Mouse (Mus musculus) lung, adult 2 months (tissue): ENCODE measurements around the gene Mog.

ENCODE experiments used
- CTCF ChIP-seq: fragments of 200-500 bp; IDR thresholded peaks from 2 replicates; pipeline ENCODE4 v1.5.1; 2011; ENCODE audit warnings: mild to moderate bottlenecking, low read length, control low read depth; ENCODE audit not compliant: insufficient read depth
- POLR2A ChIP-seq: fragments of 200-500 bp; IDR thresholded peaks from 2 replicates; pipeline ENCODE4 v1.6.1; 2011; ENCODE audit warnings: low read depth, mild to moderate bottlenecking, control low read depth, low read length, borderline replicate concordance; ENCODE audit errors: extremely low read depth

DNA sequence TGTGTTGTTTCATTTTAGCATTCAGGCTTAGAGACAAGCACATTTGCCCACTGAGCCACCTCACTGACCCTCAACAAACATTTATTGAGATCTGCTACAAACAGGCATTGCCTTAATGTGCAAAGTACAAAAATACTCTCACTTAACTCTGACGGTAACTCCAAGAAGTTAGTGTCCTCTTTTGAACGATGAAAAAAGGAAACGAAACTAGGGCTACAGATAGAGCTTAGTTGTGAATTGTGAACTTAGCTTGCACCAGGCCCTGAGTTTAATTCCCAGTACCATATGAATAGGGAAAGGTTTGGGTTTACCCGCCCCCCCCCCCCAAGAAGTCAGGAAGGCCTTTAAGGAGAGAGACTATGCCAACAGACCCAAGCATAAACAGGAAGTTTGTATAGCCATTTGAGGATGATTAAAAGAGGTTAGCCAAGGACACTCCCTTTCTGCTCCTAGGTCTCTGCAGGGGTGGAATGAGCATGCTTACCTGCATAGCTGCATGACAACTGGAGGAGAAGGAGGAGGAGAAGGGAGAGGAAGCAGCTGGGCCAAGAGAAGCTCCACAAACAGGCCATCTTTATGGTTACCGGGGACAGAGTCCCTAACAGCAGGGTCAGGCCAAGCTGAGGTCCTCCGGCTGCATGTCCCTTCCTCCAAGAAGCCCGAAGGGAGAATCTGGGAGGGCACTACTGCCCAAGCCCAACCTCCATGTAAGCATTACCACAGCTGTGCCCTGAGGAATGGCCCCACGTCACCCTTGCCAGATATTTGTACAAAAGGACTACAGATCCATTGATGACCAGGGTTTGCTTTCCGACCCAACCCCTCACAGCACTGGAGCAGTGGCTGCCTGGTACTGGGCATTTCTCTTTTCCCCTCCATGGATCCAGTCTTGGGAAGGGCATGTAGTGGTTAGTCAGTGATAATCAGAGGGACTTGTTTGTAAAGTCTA lies at the start of gene Mog:
- TF ChIP-seq POLR2A (no peak), CTCF (no peak)
